Mouse (Mus musculus) T-cell, adult 2 months (primary cell): Measurements from ENCODE around the gene Ndrg3.
A peak's percentile ranks its signal among the peaks of the same experiment; 100 is the strongest.
"Not testable (repeated sequence)": the region's sequence is repeated elsewhere in the genome, so short reads cannot be mapped to it uniquely, and the experiment has no call there.

Experiments used
- DNase-seq: peaks from one replicate; pipeline ENCODE4 v3.0.0; 2022; ENCODE audit warnings: low spot score

The Ndrg3 gene

DNA sequence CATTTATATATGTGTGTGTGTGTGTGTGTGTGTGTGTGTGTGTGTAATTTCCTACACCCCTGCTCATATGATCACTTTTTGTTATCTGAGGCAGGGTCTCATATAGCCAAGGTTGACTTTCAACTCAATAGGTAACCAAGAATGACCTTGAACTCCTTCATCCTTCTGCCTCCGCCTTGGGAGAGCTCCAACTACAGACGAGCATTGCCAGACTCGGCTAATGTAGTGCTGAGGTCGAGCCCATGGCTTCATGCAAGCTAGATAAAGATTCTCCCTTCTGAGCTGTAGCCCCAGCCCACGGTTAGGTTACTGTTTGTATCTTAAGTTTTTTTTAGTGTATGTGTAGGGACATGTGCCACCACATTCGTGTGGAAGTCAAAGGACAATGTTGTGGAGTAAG lies 90.0 kb downstream of the Ndrg3 start:
- DNase-seq, result no peak

DNA sequence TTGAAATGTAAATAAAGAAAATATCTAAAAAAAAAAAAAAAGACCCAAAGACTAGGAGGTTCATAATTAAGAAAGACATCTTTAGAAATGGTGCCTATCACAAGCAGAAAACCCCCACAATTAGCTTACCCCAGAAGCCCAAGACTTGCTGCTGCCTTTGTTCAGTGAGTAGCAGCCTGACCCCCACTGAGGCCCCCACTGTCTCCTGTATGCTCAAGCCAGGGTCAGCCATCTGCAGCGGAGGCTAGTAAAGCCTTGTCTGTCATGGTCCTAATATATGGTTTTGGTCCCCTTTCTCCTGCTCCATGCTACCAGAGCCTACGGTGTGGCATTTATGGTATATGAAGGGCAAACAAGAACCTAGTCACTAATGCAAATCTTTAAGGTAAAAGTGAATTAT lies 90.5 kb downstream of the Ndrg3 start:
- DNase-seq, result no peak

DNA sequence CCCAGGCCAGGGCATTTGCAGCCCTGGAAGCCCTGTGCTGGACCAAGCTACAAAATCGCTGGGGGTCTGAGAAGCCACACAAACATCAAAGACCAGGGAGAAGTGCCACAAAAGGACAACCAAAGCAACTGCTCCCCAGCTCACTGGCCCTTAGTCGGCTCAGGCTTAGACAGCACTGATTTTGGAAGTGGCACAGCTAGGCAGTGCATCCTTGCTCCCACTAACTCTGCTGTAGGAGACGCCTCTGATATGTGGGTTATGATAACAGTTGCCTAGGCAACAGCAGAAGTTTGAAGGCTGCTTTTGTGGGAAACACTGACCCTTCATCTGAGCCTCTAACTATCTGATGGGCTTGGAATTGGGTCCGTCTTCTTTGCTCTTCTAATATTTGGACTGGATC lies 92.7 kb downstream of the Ndrg3 start:
- no peak for DNase-seq

DNA sequence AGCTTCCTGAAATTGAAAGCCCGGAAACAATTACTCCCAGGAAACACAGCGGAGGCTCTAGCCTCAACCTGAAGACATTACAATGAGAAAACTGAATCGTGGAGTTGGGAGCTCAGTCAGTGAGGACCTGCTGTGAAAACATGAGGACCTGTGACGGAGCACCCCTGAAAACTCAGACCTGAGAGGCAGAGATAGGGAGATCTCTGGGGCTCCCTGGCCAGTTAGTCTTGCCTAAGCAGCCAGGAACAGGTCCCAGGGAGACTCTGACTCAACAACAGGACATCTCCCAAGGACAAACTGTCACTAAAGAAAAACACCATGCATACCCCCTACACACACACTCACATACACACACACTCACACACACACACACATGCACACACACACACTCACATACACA lies 93.5 kb downstream of the Ndrg3 start:
- no peak for DNase-seq

DNA sequence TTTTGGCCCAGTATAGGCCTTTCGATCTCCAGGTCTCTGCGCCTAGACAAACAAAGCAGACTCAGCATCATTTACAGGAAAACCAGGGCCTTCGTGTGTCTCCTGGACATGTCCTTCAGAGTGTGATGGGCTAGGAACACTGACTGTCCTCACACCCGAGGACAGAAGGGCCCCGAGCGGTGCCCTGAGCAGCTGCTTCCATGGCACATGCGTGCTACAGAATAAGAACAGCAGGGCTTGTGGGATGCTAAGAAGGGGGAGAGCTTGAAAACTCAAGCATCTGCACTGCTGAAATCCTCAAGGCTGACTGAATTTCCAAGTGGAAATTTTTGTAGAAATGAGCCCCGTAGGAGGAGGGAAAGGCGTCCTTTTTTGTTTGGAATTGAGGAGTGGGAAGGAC lies 94.8 kb downstream of the Ndrg3 start:
- DNase-seq, result no peak

DNA sequence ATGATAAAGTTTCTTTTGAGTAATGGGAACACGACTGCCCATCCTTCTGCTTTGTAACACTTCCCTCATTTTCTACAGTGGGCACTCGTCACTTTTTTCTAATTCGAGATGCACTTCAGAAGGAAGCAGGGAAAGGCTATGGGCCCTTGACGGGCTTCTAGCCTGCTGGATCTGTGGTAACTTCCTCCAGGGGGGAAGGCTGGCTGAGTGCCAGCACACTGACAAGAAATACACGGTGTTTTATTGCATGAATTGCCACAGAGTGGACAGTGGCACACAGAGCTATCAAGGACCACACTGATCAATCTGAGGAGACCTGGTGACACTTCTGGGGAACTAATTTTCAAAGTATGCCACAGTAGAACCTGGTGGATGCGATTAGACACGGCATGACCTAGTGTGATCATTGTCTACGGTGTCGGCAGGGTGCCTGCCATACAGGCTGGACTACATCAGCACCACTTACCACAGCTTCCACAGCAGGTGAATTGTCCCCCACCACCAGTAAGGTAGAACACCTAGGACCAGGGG lies 95.4 kb downstream of the Ndrg3 start:
- no peak for DNase-seq

DNA sequence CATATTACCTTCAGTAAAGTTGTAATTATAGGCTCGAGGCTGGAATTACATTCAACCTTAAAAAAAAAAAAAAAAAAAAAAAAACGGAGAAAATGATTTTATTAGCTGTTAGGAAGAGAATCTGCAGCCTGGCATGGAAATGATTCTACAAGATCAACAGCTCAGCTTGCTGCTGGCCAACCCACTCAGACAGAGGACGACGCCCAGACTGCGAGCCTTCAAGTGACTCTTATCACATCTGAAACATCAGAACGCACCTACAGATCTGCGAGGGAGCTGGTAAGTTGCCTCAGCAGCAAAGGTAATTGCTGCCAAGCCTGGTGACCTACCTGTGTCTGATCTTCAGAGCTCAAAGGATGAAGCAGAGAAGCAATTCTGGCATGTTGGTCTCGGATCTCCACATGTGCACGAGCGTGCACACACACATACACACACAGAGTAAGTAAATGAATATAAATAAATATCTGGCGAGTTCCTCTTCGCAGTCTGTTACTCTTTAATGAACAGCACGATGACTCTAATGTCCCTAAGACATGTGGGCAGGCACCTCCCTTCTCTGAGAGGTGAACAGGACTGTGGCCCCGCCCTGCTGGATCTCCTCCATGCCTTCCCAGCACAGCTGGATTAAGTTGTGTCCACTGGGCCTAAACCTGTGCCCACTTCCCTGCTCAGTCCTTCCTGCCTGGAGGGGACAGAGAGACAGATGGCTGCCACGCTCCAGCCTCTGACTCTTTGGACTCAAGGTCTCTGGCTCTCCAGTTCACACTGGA lies 97.2 kb downstream of the Ndrg3 start:
- DNase-seq, result no peak

DNA sequence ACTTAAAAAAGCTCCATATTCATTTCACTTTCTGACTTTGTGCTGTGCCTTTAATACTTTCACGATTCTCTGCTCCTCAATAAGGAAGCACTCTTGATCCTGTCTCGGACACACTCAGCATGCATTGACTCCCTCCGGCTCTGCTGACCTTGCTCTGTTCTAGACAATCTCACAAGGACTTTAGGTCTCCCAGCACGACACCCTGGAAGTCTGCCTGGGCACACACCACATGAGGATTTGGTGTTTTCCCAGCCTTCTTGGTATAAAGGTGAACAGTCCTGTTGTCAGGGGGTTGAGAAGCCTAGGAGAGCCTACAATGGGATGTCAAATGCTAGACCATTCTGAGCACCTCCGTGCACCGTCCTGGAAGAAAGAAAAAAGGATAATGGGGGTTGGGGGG lies 99.0 kb downstream of the Ndrg3 start:
- DNase-seq, result no peak

DNA sequence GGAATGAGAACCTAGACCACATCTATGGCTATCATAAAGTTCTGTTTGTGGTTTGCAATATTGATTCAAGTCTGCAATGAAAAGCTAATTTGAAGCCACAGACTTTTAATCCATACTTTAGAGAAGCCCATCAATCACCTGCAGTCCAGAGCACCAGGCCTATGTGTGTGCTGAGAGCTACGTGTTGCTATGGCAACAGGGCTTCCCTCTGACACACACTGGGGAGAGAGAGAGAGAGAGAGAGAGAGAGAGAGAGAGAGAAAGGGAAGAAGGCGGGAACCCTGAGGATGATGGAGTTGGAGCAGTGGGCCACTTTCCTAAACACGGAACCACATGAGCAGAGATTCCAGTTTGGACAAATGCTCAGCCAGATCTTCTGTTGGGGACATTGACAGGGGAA lies 99.6 kb downstream of the Ndrg3 start:
- no peak for DNase-seq

DNA sequence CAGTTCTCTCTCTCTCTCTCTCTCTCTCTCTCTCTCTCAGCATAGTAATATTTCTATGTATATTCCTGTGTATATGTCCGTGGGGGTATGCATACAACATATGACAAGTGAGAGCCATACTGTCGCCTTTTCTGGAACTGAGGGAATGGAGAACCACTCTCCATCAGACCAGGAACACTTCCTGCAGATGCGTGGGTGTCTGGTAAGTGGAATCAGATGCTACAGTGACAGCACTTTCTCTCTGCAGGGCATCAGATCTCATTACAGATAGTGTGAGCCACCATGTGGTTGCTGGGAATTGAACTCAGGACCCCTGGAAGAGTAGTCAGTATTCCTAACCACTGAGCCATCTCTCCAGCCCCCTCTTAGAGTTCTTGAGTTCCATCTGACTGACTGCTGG lies 103.4 kb downstream of the Ndrg3 start:
- no peak for DNase-seq

DNA sequence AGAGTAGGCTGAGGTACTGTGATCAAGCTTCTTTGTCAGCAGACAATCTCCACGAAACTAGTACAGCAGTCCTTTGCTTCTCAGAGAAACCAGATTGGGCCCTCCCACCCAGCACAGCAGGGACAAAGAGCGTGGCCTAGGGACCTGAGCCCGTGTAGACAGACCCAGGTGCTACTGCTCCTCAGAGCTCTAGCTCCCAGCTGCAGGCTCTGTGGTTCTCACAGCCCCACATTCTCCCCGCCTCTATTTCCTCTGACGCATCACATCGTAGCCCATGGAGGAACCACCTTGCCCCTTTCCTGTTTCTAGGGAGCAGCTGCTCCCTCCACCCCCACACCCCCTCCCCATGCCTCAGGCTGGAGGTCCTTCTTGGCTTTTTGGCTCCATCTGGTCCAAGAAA lies 104.8 kb downstream of the Ndrg3 start, which contains the start of gene Sla2:
TSS of gene Sla2 (minus strand) at position 176 of the 400 bp plus-strand sequence.
- peak; percentile 83 for DNase-seq

DNA sequence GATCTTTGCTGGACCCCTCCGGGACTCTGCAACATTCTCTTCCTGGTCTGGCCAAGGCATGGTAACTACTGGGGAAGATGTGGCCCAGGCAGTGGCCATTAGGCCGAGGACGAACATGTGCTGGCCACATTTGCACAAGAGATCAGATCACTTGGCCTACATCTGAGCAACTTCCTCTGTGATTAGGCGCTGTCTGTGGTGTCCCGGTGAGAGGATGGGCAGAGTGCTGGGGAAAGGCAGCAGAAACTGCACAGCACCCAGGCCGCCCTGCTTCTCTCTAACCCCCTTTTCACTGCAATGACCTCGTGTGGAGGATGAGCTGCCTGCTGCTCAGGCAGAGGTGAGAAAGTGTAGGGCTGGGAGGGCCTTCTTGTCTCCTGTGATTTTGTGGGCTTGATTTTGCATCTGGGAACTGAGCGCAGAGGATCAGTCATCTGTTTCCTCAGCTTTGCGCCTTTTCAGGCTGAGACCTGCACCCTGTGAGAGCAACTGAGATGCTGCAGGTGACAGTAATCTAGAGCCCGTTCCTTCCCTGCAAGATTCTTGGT lies 105.7 kb downstream of the Ndrg3 start:
- DNase-seq, result peak; percentile 27

DNA sequence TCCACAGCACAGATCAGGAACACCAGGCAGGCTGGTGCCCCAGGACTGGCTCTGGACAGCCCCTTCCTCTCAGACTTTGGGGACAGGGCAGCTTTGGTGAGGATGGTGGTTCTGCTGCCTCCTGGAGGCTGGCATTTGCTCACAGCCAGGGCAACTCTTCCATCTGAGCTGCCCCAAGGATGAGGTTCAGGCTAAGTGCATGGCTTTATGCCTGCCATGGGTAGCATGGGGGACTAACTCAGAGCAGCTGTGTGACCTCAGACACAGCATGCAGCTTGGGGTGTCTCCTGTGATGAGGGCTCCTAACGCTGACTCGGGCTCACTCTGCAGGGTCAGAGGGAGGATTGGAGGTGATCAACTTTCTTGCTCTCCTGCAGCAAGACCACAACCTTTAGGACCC lies 106.2 kb downstream of the Ndrg3 start:
- DNase-seq, result not testable (repeated sequence)

DNA sequence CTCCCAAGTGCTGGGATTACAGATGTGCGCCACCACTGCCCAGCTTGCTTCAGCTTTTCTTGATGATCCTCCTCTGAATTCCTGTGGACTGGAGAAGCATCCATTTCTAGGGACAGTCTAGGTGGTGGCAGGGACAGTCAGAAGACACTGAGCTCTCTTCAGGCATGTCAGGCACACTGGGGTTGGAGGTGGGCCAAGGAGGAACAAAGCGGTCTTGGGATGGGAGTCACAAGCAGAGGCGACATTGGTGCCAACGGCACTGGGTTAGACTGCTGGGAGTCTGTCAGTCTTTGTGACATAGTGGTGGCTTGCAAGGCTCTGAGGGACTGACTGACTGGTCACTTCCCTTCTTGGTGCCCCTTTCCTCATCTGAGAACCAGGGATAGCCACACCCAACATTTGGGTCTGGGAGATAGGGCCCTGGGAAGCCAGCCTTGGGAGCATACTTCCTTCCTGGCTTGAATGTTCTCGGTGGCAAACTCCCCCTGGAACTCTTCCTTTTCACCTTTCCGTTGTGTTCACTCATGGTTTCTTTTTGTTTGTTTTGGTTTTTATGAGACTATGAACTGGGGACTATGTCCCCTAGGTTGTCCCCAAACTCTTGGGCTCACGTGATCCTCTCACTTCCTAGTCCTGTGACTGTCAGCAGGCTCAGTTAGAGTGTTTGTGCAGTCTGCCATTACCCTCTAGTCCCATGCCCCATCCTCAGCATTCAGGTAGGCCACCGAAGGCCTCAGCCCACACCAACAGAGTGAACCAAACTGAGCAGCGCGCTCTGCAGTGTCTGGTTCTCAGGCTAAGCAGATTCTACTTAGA lies 107.3 kb downstream of the Ndrg3 start:
- no peak for DNase-seq

DNA sequence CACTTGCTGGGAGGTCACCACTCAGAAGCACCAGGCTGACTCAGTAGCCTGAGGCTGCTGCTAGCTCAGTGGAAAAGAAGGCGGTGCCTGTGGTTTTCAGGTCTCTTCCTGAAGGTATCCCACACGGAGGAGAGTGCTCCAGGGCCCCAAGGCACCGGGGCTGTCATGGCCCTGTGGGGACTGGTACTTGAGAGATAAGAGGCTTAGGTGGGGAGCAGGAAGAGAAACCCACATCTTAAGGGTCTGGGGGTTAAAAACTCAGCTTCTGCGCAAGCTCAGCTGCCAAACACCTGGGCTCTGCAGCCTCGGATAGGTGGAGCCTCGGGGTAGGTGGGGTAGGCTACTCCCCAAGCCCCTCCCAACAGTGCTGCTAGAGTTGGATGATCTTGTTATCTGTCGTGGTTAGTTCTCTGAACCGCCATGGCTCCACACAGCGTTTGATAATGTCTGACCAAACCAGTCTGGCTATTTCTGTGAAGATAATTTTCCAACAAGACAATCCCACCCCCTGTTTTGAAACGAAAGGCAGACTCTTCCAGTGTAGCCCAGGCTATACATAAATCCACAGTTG lies 109.3 kb downstream of the Ndrg3 start:
- DNase-seq, result peak; percentile 85

DNA sequence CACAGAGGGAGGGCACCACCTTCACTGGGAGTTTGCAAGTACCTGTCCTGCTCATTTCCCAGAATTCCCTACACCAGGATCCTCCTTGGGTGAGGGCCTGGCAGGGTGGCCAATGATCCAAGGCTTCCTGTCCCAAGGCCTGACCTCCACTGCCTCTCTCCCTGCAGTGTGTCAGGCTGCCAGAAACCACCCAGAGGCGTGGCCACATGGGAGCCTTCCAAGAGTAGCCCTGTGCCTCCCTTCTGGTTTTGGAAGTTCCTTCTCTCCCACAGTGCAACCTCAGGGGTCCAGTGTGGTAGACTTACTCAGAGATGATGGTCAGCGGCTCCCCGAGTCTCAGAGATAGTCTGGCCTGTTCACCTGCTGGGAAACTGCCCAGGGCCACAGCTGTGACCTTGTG lies 112.3 kb downstream of the Ndrg3 start:
- no peak for DNase-seq

DNA sequence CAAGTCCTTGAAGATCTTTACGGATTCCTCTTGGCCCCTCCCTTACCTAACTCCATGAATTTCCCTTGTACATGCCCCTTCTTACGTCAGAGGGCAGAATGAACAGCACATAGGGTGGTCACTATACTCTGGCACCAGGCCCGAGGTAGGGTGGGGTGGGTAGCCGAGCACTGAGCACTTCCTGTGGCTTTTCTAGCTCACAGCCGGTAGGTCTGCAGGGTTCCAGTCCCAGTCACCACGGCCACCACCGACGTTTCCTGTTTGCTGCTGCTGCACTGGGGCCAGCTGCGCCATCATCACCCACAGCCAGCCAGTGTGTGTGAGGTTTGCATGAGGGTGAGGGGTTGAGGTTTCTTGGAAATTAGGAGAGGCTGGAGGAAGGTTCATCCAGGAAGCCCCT lies 114.1 kb downstream of the Ndrg3 start:
- peak; percentile 83 for DNase-seq
